Mouse (Mus musculus) granulocyte monocyte progenitor cell, adult 5-6 weeks (primary cell): ENCODE results near the gene Bmp2k. TPM values are rescaled to one million over a fixed set of nuclear protein-coding genes. Genes with fewer than 3 reads are reported as not detected.
"Not testable (repeated sequence)": the region's sequence is repeated elsewhere in the genome, so short reads cannot be mapped to it uniquely, and the experiment has no call there.

Source experiments
- ATAC-seq: replicated peaks from 2 replicates; pipeline ENCODE4 v1.8.0; 2016; ENCODE audit warnings: mild to moderate bottlenecking, moderate TSS enrichment, inconsistent platforms; ENCODE audit not compliant: poor library complexity, severe bottlenecking
- total RNA-seq, 2 experiments: library from RNA; stranded (forward) in 1 of 2; stranded (reverse) in 1 of 2; fragments of 200-712, 200-1000 nt in 1 of 2; fragments of >200 nt in 1 of 2; fragmentation: Nextera tagmentation in 1 of 2; gene quantifications; 2 replicates each; pipeline ENCODE4 v1.2.3; 2014 to 2017

The Bmp2k gene
- total RNA-seq, 2 experiments from 2014 or later, result 16.2 to 23.5 TPM

DNA sequence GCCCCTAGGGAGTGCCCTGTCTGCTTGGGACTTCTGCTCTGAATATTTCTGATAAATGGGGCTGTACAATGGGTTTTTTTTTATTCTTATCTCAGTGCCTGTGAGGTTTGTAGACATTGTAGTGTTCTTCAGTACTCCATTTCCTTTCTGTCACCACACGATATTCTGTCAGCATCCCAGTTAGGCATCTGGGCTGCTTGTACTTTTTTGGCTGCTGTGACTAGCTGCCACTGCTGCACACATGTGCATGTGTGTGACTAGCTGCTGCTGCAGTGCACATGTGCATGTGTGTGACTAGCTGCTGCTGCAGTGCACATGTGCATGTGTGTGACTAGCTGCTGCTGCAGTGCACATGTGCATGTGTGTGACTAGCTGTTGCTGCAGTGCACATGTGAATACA lies 31.4 kb downstream of the Bmp2k start:
- ATAC-seq, result not testable (repeated sequence)

DNA sequence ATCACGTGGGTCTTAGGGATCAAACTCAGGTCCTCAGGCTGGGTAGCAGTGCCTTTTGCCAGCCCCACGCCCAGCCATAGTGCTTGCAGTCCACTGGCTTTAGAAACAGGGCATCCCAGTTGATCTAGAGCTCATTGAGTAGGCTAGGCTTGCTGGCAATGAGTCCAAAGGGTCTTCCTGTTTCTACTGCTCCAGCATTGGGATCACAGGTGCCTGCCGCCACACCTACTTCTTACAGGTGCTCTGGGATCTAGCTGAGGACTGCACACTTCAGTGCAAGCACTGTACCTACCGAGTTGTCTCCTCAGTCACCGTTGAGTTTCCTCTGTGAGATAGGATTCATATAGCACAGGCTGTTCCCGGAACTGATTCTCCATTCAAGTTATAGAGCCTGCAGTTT lies 34.3 kb downstream of the Bmp2k start:
- ATAC-seq, result no peak

DNA sequence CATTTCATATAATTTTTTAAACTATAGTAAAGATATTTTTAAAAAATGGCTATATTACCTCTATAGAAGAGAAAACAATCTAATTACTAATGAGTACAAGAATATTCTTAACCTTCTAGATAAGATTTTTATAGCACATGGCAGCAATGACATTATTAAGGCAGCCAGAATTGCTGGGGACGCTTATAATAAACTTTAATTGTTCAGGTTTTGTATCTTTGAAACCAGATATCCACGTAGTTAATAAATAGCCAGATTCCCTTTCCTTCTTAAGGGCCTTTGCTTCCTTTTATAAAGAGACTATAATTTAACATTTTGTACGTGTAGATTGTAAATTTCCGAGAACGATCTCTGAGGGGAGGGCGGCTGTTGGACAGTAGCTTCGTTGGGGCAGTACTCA lies 47.8 kb downstream of the Bmp2k start:
- no peak for ATAC-seq

DNA sequence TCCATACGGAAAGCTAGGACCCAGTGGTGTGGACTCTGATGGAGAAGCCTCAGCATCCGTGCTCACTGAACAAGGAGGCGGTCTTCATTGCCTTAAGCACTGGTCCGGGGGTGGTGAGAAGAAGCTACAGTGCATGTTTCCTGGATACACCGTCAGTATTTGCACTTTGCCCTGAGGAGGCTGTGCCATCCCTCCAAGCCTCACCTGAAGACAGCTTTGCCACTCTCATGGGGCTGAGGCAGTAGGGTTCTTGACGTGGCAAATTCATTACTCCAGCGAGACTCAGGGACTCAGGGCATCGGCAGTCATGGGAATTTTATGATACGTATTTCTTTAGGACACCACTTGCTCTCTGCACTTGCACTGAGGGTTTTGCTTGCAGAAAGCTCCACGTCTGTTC lies 49.2 kb downstream of the Bmp2k start:
- ATAC-seq, result no peak

DNA sequence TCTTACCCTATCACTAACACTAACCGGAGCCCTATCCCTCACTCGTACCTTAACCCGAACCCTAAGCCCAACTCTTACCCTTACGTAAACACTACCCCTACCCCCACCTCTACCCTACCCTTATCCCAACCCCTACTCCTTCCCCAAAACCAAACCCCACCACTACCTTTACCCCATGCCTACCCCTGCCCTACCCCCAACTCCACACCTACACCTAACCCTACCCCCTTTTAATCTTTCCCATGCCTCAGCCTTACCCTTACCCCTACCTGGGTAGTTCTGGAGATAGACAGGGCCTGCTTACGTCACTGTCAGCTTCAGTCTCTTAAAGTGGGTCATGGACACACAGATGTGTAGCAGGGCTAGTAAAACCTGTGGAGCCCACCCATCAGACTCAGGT lies 51.4 kb downstream of the Bmp2k start:
- no peak for ATAC-seq

DNA sequence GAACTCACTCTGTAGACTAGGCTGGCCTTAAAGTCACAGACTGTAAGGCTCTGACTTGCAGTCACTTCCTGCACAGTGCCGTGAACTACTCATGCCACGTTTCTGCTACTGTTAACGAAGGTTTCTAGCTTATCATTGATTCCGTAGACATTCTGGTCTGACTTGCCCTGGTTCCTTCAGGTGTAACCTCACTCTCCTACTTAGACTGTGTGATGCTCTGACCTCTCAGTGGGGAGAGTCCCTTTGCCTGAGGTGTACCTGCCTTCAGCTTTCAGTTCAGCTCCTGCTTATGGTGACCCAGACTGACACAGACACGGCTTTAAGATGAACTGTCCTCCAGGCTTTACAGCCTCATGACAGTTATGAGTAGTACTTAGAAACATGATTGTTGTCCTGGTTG lies 56.7 kb downstream of the Bmp2k start:
- no peak for ATAC-seq

DNA sequence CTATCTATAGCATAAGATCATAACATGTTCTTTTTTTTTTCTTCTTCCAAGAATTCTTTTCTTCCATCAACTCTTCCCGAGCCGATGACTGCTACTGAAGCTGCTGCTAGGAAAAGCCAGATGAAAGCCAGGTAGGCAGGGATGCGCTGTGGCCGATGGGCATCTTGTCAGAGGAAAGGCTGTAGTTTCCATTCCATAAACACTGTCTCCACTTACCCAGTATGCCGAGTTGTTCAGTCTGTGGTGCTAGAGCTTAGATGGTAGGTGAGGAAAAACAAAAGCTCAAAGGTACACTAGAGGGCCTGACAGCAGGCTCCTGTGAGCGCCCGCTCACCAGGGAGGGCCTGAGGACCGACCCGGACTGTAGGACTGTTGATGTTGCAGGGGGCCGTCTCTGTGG lies 57.3 kb downstream of the Bmp2k start:
- no peak for ATAC-seq

DNA sequence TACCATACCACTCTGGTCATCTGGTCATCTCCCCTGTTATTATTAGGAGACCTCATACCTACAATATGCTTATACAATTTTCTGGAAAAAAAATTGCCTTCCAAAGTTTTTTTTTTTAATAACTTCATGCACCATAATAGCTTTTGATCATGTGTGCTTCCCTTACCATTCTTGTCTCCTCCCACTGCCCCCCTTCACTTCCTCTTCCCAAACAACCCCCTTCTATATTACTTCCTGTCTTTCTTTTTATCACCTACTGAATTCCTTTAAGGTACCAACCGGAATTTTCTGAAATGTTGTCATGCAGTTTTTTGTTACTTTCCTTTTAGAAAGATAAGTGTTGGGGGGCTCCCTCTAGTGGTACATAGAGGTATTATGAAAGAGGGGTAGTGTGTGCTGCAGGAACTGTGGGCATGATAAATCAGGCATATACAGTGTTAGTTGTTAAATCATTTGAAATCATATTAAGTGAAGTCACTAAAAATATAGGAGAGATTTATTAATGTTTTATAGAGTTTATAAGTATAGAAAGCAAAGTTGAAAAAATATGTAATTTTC lies 58.1 kb downstream of the Bmp2k start:
- ATAC-seq, result peak; percentile 89

DNA sequence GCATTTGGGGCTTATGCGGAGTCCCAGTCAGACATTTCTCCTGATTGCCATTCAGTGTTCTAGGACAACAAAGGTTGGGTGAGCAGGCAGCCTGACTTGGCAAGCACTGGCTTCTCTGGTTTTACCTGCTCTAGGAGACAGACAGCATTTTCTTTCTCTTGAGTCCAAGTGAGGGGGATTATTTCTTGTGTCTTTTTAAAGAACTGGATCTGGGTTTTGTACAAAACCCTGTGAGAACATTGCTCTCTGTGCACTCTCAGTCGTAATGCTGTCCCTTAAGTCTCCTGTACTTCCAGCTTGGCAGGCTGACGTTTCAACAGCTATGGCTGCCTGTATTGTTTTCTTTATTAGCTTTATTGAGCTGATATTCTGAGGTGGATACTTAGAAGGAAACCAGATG lies 58.9 kb downstream of the Bmp2k start:
- no peak for ATAC-seq

DNA sequence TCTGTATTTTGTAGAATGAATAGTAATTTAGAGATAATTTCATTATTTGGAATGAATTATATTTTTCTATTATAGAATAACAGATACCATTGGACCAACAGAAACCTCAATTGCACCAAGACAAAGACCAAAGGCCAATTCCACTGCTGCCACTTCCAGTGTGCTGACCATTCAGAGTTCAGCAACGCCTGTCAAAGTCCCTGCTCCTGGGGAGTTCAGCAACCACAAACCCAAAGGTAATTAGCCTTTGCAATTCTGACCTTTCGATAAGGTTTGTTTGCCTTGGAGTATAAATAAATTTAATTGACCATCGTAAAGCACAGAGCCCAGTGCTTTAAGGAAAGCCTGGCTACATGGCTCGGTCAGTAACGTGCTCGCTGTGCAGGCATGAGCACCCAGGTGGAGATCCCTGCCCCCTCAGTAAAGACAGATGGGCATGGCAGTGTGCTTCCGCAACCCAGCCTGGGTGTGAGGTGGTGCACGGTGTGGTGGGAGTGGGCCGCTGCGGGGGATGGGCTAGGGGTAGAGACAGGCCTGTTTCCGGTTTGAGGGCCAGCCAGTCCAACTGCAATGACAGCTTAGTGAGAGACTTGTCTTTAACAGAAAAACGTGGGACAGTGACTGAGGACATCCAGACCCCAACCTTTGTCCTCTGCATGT lies 59.4 kb downstream of the Bmp2k start:
- ATAC-seq, result no peak

DNA sequence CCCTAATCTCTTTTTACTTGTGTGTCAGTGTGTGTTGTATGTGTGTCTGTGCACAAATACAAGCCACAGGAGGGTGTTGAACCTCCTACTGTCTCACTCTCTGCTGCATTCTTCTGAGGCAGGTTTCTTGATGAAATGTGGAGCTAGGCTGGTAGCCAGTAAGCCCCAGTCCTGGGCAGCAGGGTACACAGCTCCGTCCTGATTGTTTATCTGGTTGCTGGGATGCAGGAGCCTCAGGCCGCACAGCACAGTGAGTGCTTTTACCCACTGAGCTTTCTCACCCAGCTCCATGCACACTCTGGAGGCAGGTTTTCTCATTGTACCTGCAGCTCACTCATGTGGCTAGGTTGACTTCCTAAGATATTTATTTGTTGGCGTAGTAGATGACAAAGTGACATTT lies 63.4 kb downstream of the Bmp2k start:
- ATAC-seq, result no peak

DNA sequence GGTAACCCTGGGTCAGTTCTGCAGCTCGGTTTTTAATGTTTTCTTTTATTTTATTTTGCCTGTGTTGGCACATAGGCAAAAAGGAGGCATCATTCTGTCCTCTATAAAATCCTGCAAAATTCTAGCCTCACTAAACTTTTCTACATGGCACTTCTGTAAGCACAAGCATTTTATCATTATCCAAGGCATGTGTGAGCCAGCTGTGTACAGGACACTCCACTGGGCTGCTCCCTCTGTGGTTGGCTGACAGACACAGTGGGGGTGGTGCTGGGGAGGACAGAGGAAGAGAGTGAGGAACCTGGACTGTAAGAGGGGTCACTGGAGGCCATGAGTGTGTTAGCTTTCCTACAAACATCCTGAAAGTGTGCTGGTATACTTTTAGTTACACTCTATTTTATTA lies 64.6 kb downstream of the Bmp2k start:
- ATAC-seq, result peak; percentile 40; the same call in 1 of the 2 replicates

DNA sequence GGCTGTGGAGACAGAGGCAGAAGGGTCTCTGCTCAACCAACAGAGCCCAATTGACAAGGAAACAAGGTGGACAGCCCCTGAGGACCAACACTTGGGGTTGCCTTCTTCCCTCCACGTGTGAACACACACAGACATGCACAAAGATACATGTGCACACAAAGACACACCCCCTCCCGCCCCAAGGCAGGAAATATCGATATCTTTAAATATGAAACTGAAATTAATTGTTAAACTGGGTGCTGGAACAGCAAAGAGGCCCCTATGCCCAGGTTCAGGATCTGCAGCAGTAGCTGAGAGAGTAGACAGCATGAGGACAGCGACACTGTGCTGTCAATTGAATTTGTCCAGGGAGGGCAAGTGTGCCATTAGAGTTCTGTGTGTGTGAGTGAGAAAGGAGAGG lies 68.3 kb downstream of the Bmp2k start:
- no peak for ATAC-seq

DNA sequence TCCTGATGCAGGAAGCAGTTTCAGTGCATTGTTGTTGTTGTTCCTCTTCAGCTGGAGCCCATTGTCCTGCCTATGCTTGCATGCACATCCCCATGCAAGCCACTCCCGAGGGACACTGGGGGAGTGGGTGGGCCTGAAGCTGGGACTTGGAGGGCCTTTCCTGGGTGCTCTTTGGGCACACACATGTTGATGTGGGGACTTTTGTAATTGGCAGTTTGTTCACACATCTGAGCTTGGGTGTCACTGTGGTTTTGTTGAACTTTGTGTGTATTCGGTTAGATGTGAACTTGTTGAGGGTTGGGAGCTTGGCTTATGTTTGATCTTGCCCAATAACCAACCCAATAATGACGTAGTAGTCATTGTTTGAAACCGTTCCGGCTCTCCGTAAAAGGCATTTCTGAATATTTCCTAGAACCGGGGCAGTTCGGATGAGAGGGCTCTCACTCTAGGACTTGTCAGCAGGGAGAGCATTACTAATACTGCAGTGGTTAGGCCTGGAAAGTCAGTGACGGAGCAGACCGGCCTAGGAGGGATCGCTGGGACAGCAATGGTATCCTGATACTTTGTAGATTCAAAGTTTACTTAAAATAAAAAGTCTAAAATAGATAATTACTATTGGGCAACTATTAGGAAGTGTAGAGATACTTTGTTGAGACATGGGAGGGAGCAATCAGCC lies 78.1 kb downstream of the Bmp2k start:
- no peak for ATAC-seq

DNA sequence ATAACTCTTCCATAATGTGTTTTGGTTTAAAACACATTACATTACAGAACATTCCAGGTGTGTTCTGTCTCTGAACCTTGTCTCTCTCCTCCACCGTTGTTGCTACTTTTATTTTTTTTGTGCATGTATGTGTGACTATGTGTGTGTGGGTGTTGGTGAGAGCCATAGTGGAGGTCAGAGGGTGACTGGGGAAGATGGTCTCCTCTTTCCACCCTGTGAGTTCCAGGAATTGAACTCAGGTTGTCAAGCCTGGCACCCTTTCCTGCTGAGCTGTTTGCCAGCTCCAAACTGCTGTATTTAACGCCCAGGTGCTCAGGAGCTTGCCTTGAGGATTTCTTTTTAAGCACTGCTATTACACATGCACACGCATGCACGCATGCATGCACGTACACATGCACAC lies 78.7 kb downstream of the Bmp2k start:
- ATAC-seq, result no peak

DNA sequence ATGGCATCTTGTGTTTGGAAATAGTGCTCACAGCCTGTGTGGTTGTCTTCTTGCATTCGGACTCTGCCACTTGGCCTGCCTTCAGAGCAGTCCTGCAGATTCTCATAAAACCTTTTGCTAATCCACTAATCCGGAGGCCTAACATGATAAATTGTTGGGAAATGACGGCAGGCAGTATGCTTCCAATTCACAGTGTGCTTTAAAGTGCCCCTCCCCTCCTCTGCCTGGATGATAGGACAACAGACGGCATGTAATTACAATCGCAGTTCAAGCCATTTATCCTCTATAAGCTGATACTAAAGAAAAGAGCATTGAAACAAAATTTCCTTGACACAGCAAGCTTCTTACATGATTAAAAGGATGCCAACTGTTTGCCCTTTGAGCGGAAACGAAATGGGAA lies 80.2 kb downstream of the Bmp2k start:
- ATAC-seq, result no peak

DNA sequence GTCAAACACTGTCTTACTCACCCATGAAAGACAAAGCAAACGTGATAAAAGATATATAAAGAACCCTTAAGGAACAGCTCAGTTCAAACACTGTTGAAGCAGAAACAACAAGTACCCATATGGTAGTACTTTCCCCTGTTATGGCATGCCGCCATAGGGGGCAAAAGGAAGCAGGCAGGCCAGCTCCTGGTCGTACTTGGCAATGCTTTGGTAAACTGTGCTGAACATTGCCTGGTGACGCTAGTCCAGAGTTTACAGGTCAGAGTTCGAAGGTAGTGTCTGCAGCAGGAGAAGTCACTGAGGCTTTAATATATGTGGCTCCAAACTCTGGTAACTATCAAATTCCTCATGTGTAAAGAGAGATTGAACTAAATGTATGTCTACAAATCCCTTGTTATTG lies 81.2 kb downstream of the Bmp2k start:
- ATAC-seq, result no peak

DNA sequence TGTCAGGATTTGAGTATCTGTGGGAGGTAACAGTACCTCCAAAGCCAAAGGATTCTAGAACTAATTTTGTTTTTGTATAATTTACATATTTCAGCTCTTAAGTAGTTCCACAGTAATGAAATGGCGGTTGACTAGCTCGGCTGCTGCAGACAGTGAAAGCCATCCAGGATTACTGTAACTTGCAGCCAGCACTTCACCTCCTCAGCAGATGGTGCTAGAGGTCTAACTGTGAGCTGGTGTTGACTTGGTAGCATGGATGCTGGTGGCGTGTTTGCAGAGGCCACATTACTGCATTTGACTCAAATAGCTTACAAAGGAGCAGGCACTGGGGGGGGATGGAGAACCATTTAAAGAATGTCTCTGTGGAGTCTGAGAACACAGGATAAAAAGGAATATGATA lies 84.0 kb downstream of the Bmp2k start:
- no peak for ATAC-seq

DNA sequence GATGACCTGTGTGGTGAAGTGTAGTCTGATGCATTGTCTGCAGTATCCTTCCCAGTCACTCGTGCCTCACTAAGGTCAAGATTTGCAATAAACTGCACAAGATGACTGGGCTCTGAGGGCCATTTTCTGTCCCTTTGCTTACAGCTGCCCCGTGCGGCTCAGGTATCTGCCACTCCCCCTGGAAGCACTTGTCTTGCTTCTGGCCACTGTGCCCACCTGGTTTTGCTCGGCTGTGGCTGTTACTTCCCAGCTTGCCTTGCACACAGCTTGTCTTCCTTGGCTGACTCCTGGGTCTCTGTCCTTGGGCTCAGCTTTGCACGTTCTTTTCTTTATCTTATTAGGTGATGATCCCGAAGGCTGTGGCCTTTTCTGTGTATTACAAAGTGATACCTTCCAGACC lies 86.2 kb downstream of the Bmp2k start:
- no peak for ATAC-seq

DNA sequence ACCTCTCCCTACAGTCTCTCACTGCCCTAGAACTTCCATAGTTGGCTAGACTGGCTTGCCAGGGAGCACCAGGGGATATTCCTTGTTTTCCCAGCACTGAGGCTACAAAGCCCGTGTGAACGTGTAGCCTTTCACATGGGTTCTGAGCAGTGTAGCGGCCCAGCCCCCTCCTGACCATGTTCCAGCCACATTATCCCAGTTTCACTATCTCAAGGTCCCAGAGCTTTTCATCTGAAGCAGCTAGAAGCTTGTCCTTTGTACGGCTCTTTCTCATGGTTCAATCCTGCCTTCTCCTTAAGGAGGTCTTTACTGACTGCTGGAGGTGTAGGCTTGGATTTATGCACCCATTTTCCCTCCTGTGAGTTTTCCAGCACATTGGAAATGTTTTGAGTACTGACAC lies 87.1 kb downstream of the Bmp2k start:
- ATAC-seq, result no peak

DNA sequence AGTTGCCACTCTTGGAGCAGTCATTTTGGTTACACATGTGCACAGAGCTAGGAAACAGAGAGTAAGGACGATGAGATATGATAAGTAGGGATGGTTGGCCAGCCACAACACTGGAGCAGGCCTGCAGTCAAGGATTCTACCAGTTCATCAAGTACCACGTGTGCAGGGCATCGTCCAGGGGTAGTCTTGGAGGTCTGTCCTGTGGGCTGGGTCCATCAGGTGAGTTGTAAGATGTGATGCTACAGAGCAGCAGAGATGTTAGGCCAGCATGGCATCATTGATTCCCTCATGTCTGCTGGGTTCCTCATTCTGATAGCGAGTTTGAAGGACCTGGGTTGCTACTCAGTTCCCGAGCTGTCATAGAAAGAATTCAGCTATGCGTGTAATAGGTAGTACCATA lies 87.6 kb downstream of the Bmp2k start:
- no peak for ATAC-seq

DNA sequence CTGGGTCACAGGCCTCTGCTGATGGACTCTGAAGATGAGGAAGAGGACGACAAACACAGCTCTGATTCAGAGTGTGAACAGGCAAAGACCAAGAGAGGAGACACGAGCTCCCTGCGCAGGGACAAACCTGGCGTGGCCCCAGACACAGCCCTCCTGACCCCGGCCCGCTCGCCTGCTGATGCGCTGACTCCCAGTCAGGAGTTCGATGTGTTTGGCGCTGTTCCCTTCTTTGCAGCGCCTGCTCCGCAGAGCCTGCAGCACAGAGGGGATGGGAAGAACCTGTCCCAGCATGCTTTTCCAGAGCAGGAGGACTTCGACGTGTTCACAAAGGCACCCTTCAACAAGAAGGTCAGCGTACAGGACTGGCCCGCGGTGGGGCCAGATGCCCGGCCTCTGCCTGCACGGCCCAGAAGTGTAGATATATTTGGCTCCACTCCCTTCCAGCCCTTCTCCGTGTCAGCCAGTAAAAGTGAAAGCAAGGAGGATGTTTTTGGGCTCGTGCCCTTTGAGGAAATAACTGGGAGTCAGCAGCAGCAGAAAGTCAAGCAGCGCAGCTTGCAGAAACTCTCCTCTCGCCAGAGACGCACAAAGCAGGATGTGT lies 89.6 kb downstream of the Bmp2k start:
- no peak for ATAC-seq
